Mouse (Mus musculus) liver, adult 2 months (tissue): ENCODE measurements around the gene Sh2d3c. TPM values are rescaled to one million over a fixed set of nuclear protein-coding genes. Genes with fewer than 3 reads are reported as not detected.

ENCODE experiments used
- DNase-seq: peaks from one replicate; pipeline ENCODE4 v3.0.0-alpha.2; 2011; ENCODE audit warnings: low read depth, low spot score; ENCODE audit errors: extremely low read depth
- H3K27ac ChIP-seq: fragments of 200-500 bp; replicated peaks from 2 replicates; pipeline ENCODE4 v1.5.1; 2012; ENCODE audit warnings: low read depth, mild to moderate bottlenecking, control low read depth, inconsistent platforms, low read length; ENCODE audit not compliant: insufficient read depth
- H3K27me3 ChIP-seq: fragments of 200-500 bp; 2 replicates; pipeline ENCODE4 v1.6.1; 2012; ENCODE audit warnings: mild to moderate bottlenecking, moderate library complexity, low read length, inconsistent platforms; ENCODE audit not compliant: control insufficient read depth, insufficient read depth
- H3K36me3 ChIP-seq: fragments of 200-500 bp; 2 replicates; pipeline ENCODE4 v1.6.1; 2012; ENCODE audit warnings: low read length, inconsistent platforms; ENCODE audit not compliant: control insufficient read depth, insufficient read depth
- H3K4me1 ChIP-seq: fragments of 200-500 bp; 2 replicates; pipeline ENCODE4 v1.6.1; 2011; ENCODE audit warnings: low read length; ENCODE audit not compliant: control insufficient read depth, insufficient read depth
- H3K4me3 ChIP-seq: fragments of 200-500 bp; 2 replicates; pipeline ENCODE4 v1.5.1; 2011; ENCODE audit warnings: low read depth, mild to moderate bottlenecking, control low read depth, low read length, moderate library complexity; ENCODE audit not compliant: insufficient read depth
- H3K79me2 ChIP-seq: fragments of 200-500 bp; 2 replicates; pipeline ENCODE4 v1.6.1; 2012; ENCODE audit warnings: inconsistent platforms, mild to moderate bottlenecking, low read length, moderate library complexity; ENCODE audit not compliant: control insufficient read depth, insufficient read depth
- H3K9ac ChIP-seq: fragments of 200-500 bp; 2 replicates; pipeline ENCODE4 v1.6.1; 2012; ENCODE audit warnings: low read depth, mild to moderate bottlenecking, control low read depth, inconsistent platforms, low read length
- CTCF ChIP-seq: fragments of 200-500 bp; IDR thresholded peaks from 2 replicates; pipeline ENCODE4 v1.5.1; 2011; ENCODE audit warnings: low read depth, low read length, control low read depth
- POLR2A ChIP-seq: fragments of 200-500 bp; IDR thresholded peaks from 2 replicates; pipeline ENCODE4 v1.6.1; 2011; ENCODE audit warnings: low read length, control low read depth; ENCODE audit not compliant: insufficient read depth; ENCODE audit errors: extremely low read depth
- WGBS: fragments of 180-500 bp; shearing (Covaris S2); methylation state at CpG from one replicate; pipeline ENCODE4 v1.1.7; 2018; 5-methylcytosine and 5-hydroxymethylcytosine counted together
- polyA plus RNA-seq: library from polyadenylated mRNA; depleted of rRNA; stranded (reverse); fragments of >200 nt; gene quantifications from 2 replicates; pipeline ENCODE4 v1.2.3, GENCODE M21; 2012
- total RNA-seq: library from RNA; depleted of rRNA; stranded (reverse); fragments of >200 nt; gene quantifications from 2 replicates; pipeline ENCODE4 v1.2.3, GENCODE M21; 2014

The Sh2d3c gene
- total and polyA plus RNA-seq, 2 experiments: 2.2 to 10.4 TPM

DNA sequence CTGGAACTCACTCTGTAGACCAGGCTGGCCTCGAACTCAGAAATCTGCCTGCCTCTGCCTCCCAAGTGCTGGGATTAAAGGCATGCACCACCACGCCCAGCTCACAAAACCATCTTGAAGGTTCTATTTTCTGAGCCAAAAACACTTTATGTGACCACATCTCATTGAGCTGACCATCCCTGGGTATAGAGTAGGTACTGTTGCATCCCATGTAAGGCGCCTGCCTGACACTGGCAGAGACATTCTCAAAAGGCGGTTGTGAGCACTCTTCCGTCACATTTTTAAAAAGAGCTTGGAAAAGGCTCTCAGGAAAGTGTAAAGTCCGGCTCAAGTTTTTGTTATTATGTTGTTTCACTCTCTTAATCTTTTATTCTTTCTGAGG lies 35.8 kb downstream of the Sh2d3c start:
- 35% methylated on average over 6 of the region's 6 CpGs for WGBS
- Histone ChIP-seq H3K79me2 (no peaks in the 10 kb centered on the region), H3K4me3 (no peak overlapping the region), H3K27ac (no peak overlapping the region), H3K36me3 (no peaks in the 10 kb centered on the region; the same call in 1 of the 2 replicates), H3K27me3 (no peaks in the 10 kb centered on the region), H3K4me1 (peaks cover 3% of the 10 kb centered on the region), H3K9ac (no peak overlapping the region)
- TF ChIP-seq POLR2A: no peak
- TF ChIP-seq CTCF: no peak
- no peak for DNase-seq

DNA sequence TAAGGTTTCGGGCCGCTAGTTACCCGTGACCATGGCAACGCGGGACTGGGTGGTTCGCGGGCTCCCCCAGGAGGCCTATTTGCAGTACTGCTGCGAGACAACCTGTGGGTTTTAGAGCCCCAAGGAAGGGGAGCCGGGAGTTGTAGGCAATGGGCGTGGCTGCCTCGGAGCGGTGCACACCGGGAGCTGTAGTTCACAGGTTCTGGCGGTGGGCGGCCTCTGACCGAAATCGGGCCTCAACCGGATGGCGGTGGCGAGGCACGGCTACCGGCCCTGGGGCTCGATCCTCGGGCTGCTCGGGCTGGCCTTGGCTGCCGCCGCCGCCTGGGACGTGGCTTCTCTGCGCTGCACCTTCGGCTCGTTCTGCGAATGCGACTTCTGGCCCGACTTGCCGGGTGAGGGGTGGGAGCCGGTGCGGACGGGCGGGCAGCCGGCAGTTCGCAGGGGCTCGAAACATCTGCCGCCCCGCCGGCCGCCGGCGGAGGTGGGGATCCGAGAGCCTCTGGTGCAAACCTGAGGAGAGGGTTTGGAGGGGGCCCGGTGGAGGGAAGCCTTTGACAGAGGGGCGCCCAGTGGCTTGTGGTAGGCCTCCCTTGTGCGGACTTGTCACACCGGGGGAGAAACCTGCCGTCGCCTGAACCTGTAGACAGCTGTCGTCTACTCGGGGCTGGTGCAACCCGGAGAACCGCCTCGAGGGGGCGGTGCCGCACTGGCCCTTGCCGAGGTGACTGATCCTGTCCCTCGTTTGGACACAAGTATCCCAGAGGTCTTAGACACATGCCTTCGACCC lies 36.4 kb downstream of the Sh2d3c start, which contains the start of gene Tor2a:
Gene Tor2a, plus strand, starts transcription at position 179 of the 790 bp plus-strand sequence.
- H3K27me3 ChIP-seq: no peaks in the 10 kb centered on the region
- peak within 1 kb of the TSS; percentile 92 for H3K4me3 ChIP-seq
- peak within 1 kb of the TSS; percentile 99 for H3K9ac ChIP-seq
- no peaks in the 10 kb centered on the region for H3K79me2 ChIP-seq
- peak within 1 kb of the TSS; percentile 86 for H3K27ac ChIP-seq
- WGBS: under 1% methylated on average over 66 of the region's 66 CpGs
- peak; percentile 92 for TF ChIP-seq CTCF
- TF ChIP-seq POLR2A: peak; percentile 39; the same call in 1 of the 2 replicates
- H3K36me3 ChIP-seq: no peaks in the 10 kb centered on the region; the same call in 1 of the 2 replicates
- DNase-seq: peak; percentile 90
- no peaks in the 10 kb centered on the region for H3K4me1 ChIP-seq

DNA sequence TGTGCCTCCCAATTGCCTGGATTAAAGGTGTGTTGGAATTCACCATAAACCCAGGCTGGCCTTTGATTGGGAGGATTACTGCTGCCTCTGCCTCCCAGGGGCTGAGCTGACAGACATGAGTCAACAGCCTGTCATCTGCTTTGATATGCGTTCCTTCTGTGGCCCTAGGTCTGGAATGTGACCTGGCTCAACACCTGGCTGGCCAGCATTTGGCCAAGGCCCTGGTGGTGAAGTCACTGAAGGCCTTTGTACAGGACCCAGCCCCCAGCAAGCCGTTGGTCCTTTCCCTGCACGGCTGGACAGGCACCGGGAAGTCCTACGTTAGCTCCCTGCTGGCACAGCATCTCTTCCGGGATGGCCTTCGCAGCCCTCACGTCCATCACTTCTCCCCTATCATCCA lies 37.6 kb downstream of the Sh2d3c start:
- Histone ChIP-seq H3K4me3 (no peak overlapping the region), H3K4me1 (no peaks in the 10 kb centered on the region), H3K36me3 (no peaks in the 10 kb centered on the region; the same call in 1 of the 2 replicates), H3K9ac (no peak overlapping the region), H3K79me2 (no peaks in the 10 kb centered on the region), H3K27ac (no peak overlapping the region), H3K27me3 (no peaks in the 10 kb centered on the region)
- TF ChIP-seq CTCF (no peak), POLR2A (no peak)
- WGBS: 56% methylated on average over 8 of the region's 8 CpGs
- peak; percentile 42 for DNase-seq

DNA sequence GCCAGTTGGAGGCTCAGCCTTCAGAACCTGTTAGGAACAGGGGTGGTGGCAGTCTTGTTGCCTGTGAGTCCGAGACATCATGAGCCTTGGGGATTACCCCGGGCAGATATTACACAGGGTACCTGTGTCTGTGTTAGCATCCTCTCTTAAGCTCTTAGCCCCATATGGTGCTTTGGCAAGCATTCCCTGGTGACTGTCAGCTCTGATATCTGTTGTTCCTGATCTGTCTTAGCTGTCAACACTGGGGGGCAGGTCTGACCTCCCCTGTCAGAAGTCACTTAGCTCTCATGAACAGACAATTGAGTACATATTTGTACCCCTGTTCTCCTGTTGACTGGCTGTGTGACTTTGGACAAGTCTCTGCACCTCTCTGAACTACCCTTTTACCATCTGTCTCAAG lies 38.1 kb downstream of the Sh2d3c start:
- Histone ChIP-seq H3K27me3 (no peaks in the 10 kb centered on the region), H3K27ac (no peak overlapping the region), H3K9ac (no peak overlapping the region), H3K4me3 (no peak overlapping the region), H3K79me2 (no peaks in the 10 kb centered on the region), H3K4me1 (no peaks in the 10 kb centered on the region), H3K36me3 (no peaks in the 10 kb centered on the region; the same call in 1 of the 2 replicates)
- TF ChIP-seq CTCF (no peak), POLR2A (no peak)
- no peak for DNase-seq
- WGBS: 92% methylated on average over 2 of the region's 2 CpGs

DNA sequence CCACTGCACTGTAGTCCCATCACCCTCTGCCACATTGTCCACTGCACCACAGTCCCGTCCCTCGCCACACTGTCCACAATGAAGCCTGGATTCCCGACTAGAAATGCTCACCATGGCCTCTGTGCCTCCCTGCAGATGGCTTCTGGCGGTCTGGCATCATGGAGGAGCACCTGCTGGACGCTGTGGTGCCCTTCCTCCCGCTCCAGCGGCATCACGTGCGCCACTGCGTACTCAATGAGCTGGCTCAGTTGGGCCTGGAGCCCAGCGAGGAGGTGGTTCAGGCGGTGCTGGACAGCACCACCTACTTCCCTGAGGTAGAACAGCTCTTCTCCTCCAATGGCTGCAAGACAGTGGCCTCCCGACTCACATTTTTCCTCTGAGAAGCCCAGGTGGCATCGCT lies 40.5 kb downstream of the Sh2d3c start:
- DNase-seq: no peak
- no peak overlapping the region for H3K27ac ChIP-seq
- no peaks in the 10 kb centered on the region; the same call in 1 of the 2 replicates for H3K36me3 ChIP-seq
- no peak overlapping the region for H3K9ac ChIP-seq
- H3K27me3 ChIP-seq: no peaks in the 10 kb centered on the region
- H3K4me1 ChIP-seq: no peaks in the 10 kb centered on the region
- no peaks in the 10 kb centered on the region for H3K79me2 ChIP-seq
- TF ChIP-seq CTCF: no peak
- no peak for TF ChIP-seq POLR2A
- WGBS: 94% methylated on average over 14 of the region's 14 CpGs
- H3K4me3 ChIP-seq: no peak overlapping the region

DNA sequence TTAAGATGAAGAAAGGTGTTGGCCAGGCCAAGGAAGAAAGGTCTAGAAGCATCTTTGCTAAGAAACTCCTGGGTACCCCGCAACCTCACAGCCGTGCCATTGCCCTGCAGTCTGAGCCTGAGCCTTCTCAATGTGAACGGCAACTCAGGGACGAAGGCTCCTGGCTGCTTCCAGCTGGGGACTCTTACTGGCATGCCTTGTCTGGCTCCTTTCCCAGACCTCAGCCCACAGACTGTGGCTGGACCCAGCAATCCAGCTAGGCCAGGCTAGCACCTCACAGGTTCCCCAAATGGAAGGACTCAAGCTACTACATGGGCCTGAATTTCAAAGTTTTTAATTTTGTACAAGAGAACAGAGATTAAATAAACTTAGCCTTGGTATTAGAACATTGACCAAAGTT lies 41.0 kb downstream of the Sh2d3c start:
- no peak for DNase-seq
- no peaks in the 10 kb centered on the region for H3K79me2 ChIP-seq
- H3K4me3 ChIP-seq: no peak overlapping the region
- TF ChIP-seq CTCF: no peak
- TF ChIP-seq POLR2A: no peak
- no peaks in the 10 kb centered on the region for H3K27me3 ChIP-seq
- H3K27ac ChIP-seq: no peak overlapping the region
- no peaks in the 10 kb centered on the region; the same call in 1 of the 2 replicates for H3K36me3 ChIP-seq
- no peaks in the 10 kb centered on the region for H3K4me1 ChIP-seq
- H3K9ac ChIP-seq: no peak overlapping the region
- WGBS: 71% methylated on average over 4 of the region's 4 CpGs
